Mouse (Mus musculus): ENCODE measurements around the gene Cct8. TPM values are rescaled to one million over a fixed set of nuclear protein-coding genes. Genes with fewer than 3 reads are reported as not detected.
A peak's percentile ranks its signal among the peaks of the same experiment; 100 is the strongest.

The Cct8 gene
- total and polyA plus RNA-seq, 3 experiments: 393 to 1,102 (median 812) TPM

- Histone ChIP-seq H3K36me3 (ENCODE audit: control insufficient read depth in 1 of 2, insufficient read depth in 2 of 2, low read length in 2 of 2) (peaks cover 14 to 39% of the 10 kb centered on the region in 2 experiments), H3K9me3 (replicated peaks; ENCODE audit: insufficient read depth, low read length) (no peaks in the 10 kb centered on the region), H3K4me1 (ENCODE audit: control insufficient read depth in 1 of 2, insufficient read depth in 2 of 2, low read length in 2 of 2) (peaks cover 8 to 32% of the 10 kb centered on the region in 2 experiments), H3K79me2 (ENCODE audit: control insufficient read depth, insufficient read depth, low read length, poor library complexity) (peaks cover 31% of the 10 kb centered on the region), H3K9ac (ENCODE audit: control insufficient read depth, low read depth, low read length, poor library complexity, severe bottlenecking) (peak overlapping the region; percentile 69), H3K27me3 (ENCODE audit: control insufficient read depth in 1 of 2, insufficient read depth in 2 of 2, low read length in 2 of 2) (no peaks in the 10 kb centered on the region), H3K27ac (ENCODE audit: control insufficient read depth, low read depth, low read length) (no peak overlapping the region), H3K4me3 (ENCODE audit: control insufficient read depth in 1 of 2, insufficient read depth in 1 of 2, low read depth in 2 of 2, low read length in 2 of 2) (peak overlapping the region; percentile 26 to 62)
- no peak for TF ChIP-seq MXI1 (IDR thresholded peaks at IDR 0.05; ENCODE audit: low read depth, low read length)
- TF ChIP-seq NELFE (IDR thresholded peaks at IDR 0.05; ENCODE audit: low read depth, low read length): no peak
- no peak for TF ChIP-seq ETS1 (IDR thresholded peaks at IDR 0.05; ENCODE audit: low read depth, low read length)
- TF ChIP-seq E2F4 (IDR thresholded peaks at IDR 0.05; ENCODE audit: borderline replicate concordance, low read depth, low read length): no peak
- no peak for TF ChIP-seq TBP (IDR thresholded peaks at IDR 0.05; ENCODE audit: low read depth, low read length)
- TF ChIP-seq CHD1 (IDR thresholded peaks at IDR 0.05; ENCODE audit: low read depth, low read length): no peak
- TF ChIP-seq ELF1 (IDR thresholded peaks at IDR 0.05; ENCODE audit: low read depth, low read length): no peak
- no peak for TF ChIP-seq TAL1 (IDR thresholded peaks at IDR 0.05; ENCODE audit: low read length)
- TF ChIP-seq POLR2AphosphoS5 (IDR thresholded peaks at IDR 0.05; ENCODE audit: borderline replicate concordance, low read depth, low read length): no peak
- TF ChIP-seq POLR2AphosphoS2 (IDR thresholded peaks at IDR 0.05; ENCODE audit: low read length): no peak
- no peak for TF ChIP-seq USF1 (IDR thresholded peaks at IDR 0.05; ENCODE audit: low read depth, low read length)
- TF ChIP-seq MAZ (IDR thresholded peaks at IDR 0.05; ENCODE audit: low read depth, low read length): no peak
- no peak for TF ChIP-seq BHLHE40 (IDR thresholded peaks at IDR 0.05; ENCODE audit: borderline replicate concordance, low read depth, low read length)
- DNase-seq (ENCODE audit: low read depth, low spot score): no peak
These were observed 1.1 kb upstream of the Cct8 start for GRCm38 (mm10) chr16:87496728-87497127.

- Histone ChIP-seq H3K4me3 (ENCODE audit: control insufficient read depth in 1 of 2, insufficient read depth in 1 of 2, low read depth in 2 of 2, low read length in 2 of 2) (peak overlapping the region; percentile 66 to 89), H3K27ac (ENCODE audit: control insufficient read depth, low read depth, low read length) (peak overlapping the region; percentile 57), H3K79me2 (ENCODE audit: control insufficient read depth, insufficient read depth, low read length, poor library complexity) (peaks cover 31% of the 10 kb centered on the region), H3K36me3 (ENCODE audit: control insufficient read depth in 1 of 2, insufficient read depth in 2 of 2, low read length in 2 of 2) (peaks cover 19 to 29% of the 10 kb centered on the region in 2 experiments), H3K9ac (ENCODE audit: control insufficient read depth, low read depth, low read length, poor library complexity, severe bottlenecking) (peak overlapping the region; percentile 93), H3K9me3 (replicated peaks; ENCODE audit: insufficient read depth, low read length) (no peaks in the 10 kb centered on the region), H3K27me3 (ENCODE audit: control insufficient read depth in 1 of 2, insufficient read depth in 2 of 2, low read length in 2 of 2) (no peaks in the 10 kb centered on the region), H3K4me1 (ENCODE audit: control insufficient read depth in 1 of 2, insufficient read depth in 2 of 2, low read length in 2 of 2) (peaks cover 3 to 20% of the 10 kb centered on the region in 2 experiments; a peak in 3 of 4 replicates)
- TF ChIP-seq SIN3A (IDR thresholded peaks at IDR 0.05; ENCODE audit: low read length) (0 out of 2 replicates have a peak, but pooled peaks have one; percentile 49), ELF1 (IDR thresholded peaks at IDR 0.05; ENCODE audit: low read depth, low read length) (no peak), ZNF384 (IDR thresholded peaks at IDR 0.05; ENCODE audit: low read depth, low read length) (peak; percentile 73)
- DNase-seq (ENCODE audit: low read depth, low spot score): peak; percentile 44
These were observed 568 bp downstream of the Cct8 start for GRCm38 (mm10) chr16:87494955-87495655.

Measured in MEL (cell line).